Mouse (Mus musculus) heart, adult 2 months (tissue): Measurements from ENCODE around the gene Ccdc162.

Source experiments
- EP300 ChIP-seq: fragments of 200-500 bp; IDR thresholded peaks from 2 replicates; pipeline ENCODE4 v1.6.1; 2011; ENCODE audit warnings: low read depth, low read length, control low read depth; ENCODE audit not compliant: insufficient read depth
- POLR2A ChIP-seq: fragments of 200-500 bp; IDR thresholded peaks from 2 replicates; pipeline ENCODE4 v1.6.1; 2011; ENCODE audit warnings: mild to moderate bottlenecking, low read depth, low read length, control low read depth; ENCODE audit not compliant: insufficient read depth

DNA sequence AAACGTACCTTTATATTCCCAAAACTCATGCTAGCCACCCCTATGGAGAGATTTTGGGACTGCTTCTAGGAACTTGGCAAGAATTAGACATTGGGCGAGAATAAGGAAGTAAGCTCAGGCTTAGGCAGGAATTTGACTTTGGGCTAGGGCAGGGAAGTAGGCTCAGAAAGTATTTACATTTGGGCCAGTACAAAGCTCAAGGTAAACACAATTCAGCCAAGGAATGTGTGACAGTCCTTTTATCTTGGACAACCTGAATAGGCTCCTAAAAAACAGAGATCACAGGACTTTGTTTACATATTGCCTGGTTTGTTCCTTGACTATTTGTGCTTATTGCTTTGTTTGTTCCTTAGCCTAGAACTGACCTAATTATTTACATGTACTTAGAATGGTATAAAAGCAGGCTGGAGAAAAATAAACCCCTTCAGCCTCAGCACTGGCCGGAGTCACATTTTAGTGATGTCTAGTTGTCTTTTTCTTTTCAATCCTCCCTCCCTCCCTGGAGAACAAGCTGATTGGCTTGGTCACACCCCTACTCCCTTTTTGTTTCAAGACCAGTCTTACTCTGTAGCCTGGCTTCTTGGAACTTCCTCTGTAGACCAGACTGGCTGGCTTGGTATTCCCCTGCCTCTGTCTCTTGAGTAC is 47.4 kb upstream of the Ccdc162 start:
- TF ChIP-seq EP300 (no peak), POLR2A (no peak)
